Mouse (Mus musculus) embryonic facial prominence, embryonic 13.5 days (tissue): ENCODE data around the gene Tril. TPM values are rescaled to one million over a fixed set of nuclear protein-coding genes. Genes with fewer than 3 reads are reported as not detected.

Experiments used
- ATAC-seq: fragments of 200-750 bp; cut with Nextera tagmentation; 2 replicates; pipeline ENCODE4 v1.8.0; 2017; ENCODE audit warnings: low read depth; ENCODE audit not compliant: insufficient number of reproducible peaks, insufficient read depth, low FRiP score, low TSS enrichment
- H3K27ac ChIP-seq: fragments of 300-500 bp; sonication (generic); 2 replicates; pipeline ENCODE4 v1.5.1; 2015; ENCODE audit warnings: moderate library complexity, mild to moderate bottlenecking, inconsistent platforms
- H3K27me3 ChIP-seq: fragments of 300-500 bp; sonication (generic); 2 replicates; pipeline ENCODE4 v1.6.1; 2015; ENCODE audit warnings: mild to moderate bottlenecking, inconsistent platforms
- H3K36me3 ChIP-seq: fragments of 300-500 bp; sonication (generic); 2 replicates; pipeline ENCODE4 v1.6.1; 2015; ENCODE audit warnings: mild to moderate bottlenecking, inconsistent platforms
- H3K4me1 ChIP-seq: fragments of 300-500 bp; sonication (generic); 2 replicates; pipeline ENCODE4 v1.6.1; 2015; ENCODE audit warnings: inconsistent platforms
- H3K4me2 ChIP-seq: fragments of 300-500 bp; sonication (generic); 2 replicates; pipeline ENCODE4 v1.6.1; 2015; ENCODE audit warnings: moderate library complexity, mild to moderate bottlenecking, inconsistent platforms
- H3K4me3 ChIP-seq: fragments of 300-500 bp; sonication (generic); 2 replicates; pipeline ENCODE4 v1.5.1; 2015; ENCODE audit warnings: mild to moderate bottlenecking, inconsistent platforms
- H3K9ac ChIP-seq: fragments of 300-500 bp; sonication (generic); 2 replicates; pipeline ENCODE4 v1.6.1; 2015; ENCODE audit warnings: mild to moderate bottlenecking, inconsistent platforms
- H3K9me3 ChIP-seq: fragments of 300-500 bp; sonication (generic); 2 replicates; pipeline ENCODE4 v1.6.1; 2016; ENCODE audit warnings: inconsistent platforms
- WGBS: fragments of 180-500 bp; shearing (Covaris S2); methylation state at CpG from one replicate; pipeline ENCODE4 v1.1.7; 2015; ENCODE audit warnings: mixed read lengths; 5-methylcytosine and 5-hydroxymethylcytosine counted together
- polyA plus RNA-seq: library from polyadenylated mRNA; unstranded; fragments of >200 nt; fragmentation: Nextera tagmentation; extraction: Ambion mirVana; gene quantifications from 2 replicates; pipeline ENCODE4 v1.2.1, GENCODE M21; 2015

Tril gene
- polyA plus RNA-seq, 1 experiment from 2014 or later: 58.7 TPM

DNA sequence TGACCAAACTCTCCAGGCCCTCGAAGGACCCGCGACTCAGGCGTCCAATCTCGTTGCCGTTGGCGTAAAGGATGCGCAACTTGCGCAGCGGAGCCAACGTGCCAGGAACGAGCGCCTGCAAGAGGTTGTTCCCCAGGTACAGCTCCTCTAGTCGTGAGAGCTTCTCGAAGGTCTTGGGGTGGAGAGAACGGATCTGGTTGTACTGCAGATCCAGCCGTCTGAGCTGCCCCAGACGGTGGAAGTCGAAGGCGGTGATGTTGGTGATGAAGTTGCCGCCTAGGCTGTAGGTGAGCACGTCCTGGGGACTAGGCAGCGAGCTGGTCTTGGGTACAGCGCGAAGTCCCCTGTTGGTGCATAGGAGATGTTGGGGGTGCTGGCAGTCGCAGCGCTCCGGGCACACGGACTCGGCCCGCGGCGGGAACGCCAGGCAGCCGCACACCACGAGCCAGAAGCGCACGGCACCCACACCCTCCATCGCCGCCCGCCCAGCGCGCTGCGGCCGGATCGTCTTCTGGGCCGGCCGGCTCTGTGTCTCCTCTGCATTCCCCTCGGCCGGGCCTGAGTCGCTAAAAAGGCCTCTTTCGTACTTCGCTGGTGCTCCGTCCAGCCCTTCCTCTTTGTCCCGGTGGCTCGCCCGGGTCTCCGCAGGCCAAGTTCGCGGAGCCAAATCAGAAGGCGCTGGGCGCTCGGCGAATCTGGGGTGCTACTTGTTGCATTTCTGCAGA, 707 bp downstream of the Tril start:
- Histone ChIP-seq H3K4me3 (peak overlapping the region; percentile 63), H3K9ac (peak overlapping the region; percentile 89), H3K9me3 (no peaks in the 10 kb centered on the region), H3K4me2 (peak overlapping the region; percentile 94), H3K36me3 (peaks cover 5% of the 10 kb centered on the region; the same call in 1 of the 2 replicates), H3K27me3 (peaks cover 4% of the 10 kb centered on the region), H3K4me1 (peaks cover 56% of the 10 kb centered on the region), H3K27ac (peak overlapping the region; percentile 98)
- under 1% methylated on average over 62 of the region's 64 CpGs for WGBS
- no peak for ATAC-seq

DNA sequence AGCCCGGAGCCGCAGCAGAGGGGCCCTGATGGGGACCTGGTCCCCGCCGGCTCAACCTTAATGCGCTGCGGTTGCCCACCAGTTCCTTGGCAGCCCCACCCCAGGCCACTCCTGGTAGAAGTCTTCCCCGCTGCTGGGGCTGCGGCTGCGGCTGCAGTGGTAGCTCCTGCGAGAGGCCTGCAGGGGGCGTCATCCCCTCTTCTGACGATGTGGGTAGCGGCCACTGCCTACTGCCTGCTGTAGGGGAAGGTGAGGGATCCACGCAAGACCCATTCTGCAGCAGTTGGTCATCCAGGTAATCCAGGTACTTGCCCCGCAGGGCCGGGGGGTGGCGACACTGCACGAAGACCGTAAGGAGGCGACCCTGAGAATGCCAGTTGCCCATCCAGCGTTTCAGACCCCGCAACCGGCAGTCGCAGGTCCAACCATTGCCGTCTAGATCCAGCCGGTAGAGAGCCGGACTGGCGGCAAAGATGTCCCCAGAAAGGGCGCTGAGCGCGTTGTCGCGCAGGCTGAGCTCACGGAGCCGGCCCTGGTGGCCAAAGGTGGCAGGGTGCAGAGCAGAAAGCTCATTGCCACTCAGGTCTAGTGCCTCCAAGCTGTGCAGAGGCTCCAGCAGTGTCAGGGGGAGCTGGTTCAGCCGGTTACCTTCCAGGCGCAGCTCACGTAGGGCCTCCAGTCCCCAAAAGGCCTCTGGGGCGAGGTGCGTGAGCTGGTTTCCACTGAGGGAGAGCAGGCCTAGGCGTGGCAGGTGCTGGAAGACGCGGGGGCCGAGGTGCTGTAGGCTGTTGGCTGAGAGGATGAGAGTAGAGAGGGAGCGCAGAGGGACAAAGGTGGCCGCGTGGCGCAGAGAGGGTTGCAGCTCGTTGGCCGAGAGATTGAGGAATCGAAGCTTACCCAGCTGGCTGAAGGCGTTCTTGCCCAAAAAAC, 1.6 kb downstream of the Tril start:
- Histone ChIP-seq H3K9ac (peak overlapping the region; percentile 89), H3K27me3 (peaks cover 4% of the 10 kb centered on the region), H3K4me3 (peak overlapping the region; percentile 63), H3K9me3 (no peaks in the 10 kb centered on the region), H3K4me1 (peaks cover 56% of the 10 kb centered on the region), H3K27ac (peak overlapping the region; percentile 98), H3K36me3 (peaks cover 7% of the 10 kb centered on the region; the same call in 1 of the 2 replicates), H3K4me2 (peak overlapping the region; percentile 94)
- peak; percentile 37; the same call in 1 of the 2 replicates for ATAC-seq
- 3% methylated on average over 52 of the region's 52 CpGs for WGBS

DNA sequence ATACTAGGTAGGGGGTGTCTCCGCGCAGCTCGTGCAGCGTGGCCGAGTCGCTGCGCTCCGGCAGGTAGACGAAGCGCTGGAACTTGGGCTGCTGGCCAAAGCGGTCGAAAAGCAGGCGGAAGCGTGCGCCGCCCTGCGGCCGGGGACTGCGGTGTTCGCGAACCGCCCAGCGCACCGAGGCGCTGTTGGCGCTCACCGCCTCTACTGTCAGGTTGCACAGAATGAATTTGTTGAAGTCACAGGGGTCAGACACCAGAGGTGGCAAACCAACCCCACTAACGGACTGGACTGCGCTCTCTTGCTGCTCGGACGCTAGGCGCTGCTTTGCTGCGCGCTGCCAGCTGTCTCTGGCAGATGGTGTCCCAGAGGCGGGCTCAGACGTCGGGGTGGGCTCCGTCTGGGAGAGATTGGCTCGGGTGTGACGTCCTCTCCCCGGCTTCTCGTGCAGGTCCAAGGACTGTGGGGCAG, 2.3 kb downstream of the Tril start:
- H3K4me2 ChIP-seq: peak overlapping the region; percentile 94
- peak; percentile 40; the same call in 1 of the 2 replicates for ATAC-seq
- WGBS: under 1% methylated on average over 42 of the region's 42 CpGs
- peaks cover 4% of the 10 kb centered on the region for H3K27me3 ChIP-seq
- peak overlapping the region; percentile 89 for H3K9ac ChIP-seq
- H3K9me3 ChIP-seq: no peaks in the 10 kb centered on the region
- peaks cover 7% of the 10 kb centered on the region; the same call in 1 of the 2 replicates for H3K36me3 ChIP-seq
- H3K27ac ChIP-seq: peak overlapping the region; percentile 98
- peak overlapping the region; percentile 63 for H3K4me3 ChIP-seq
- peaks cover 61% of the 10 kb centered on the region for H3K4me1 ChIP-seq

DNA sequence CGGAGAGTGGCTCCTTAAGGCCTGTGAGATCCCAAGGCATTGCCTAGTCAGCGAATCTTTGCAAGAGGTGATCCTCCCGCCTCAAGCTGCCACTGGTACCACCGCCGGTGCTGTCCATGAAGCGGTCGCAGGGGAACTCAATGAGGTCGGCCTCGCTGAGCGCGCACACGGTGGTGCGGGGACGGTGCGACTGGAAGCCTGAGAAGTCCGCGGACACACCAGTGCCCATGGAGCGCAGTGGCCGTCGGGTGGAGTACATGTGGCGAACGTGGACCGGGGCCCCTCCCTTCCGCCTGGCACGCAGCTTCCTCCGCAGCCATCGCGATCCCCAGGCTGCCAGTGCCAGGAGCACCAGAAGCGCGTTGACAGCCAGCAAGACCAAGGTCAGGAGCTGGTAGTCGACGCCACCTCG, 2.9 kb downstream of the Tril start:
- ATAC-seq: no peak
- Histone ChIP-seq H3K4me2 (peak overlapping the region; percentile 94), H3K9me3 (no peaks in the 10 kb centered on the region), H3K27ac (peak overlapping the region; percentile 98), H3K9ac (peak overlapping the region; percentile 89), H3K27me3 (peaks cover 4% of the 10 kb centered on the region), H3K4me1 (peaks cover 61% of the 10 kb centered on the region), H3K4me3 (peak overlapping the region; percentile 63), H3K36me3 (peaks cover 7% of the 10 kb centered on the region; the same call in 1 of the 2 replicates)
- WGBS: 10% methylated on average over 33 of the region's 33 CpGs

DNA sequence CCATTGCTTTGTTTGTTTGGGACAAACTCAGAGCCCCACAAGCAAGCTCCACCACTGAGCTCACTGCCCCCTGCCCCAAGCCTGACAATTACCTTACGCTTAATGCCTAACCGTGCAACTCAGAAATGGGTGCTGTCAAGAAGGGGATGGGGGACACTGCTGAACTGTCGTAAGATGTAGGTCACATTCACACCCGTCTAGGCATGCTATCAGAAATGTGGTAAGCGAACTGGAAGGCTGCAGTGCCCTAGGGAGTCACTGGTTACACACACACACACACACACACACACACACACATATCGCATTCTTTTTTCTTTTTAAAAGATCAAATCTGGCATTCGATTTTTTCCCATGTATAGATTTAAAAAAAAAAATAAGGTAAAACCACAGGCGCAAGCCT, 4.0 kb downstream of the Tril start:
- peaks cover 7% of the 10 kb centered on the region; the same call in 1 of the 2 replicates for H3K36me3 ChIP-seq
- H3K27ac ChIP-seq: no peak overlapping the region
- no peak overlapping the region for H3K9ac ChIP-seq
- no peak for ATAC-seq
- 59% methylated on average over 8 of the region's 8 CpGs for WGBS
- peaks cover 55% of the 10 kb centered on the region for H3K4me1 ChIP-seq
- H3K4me2 ChIP-seq: peak overlapping the region; percentile 94
- H3K27me3 ChIP-seq: peaks cover 4% of the 10 kb centered on the region
- H3K4me3 ChIP-seq: peak overlapping the region; percentile 63
- no peaks in the 10 kb centered on the region for H3K9me3 ChIP-seq

DNA sequence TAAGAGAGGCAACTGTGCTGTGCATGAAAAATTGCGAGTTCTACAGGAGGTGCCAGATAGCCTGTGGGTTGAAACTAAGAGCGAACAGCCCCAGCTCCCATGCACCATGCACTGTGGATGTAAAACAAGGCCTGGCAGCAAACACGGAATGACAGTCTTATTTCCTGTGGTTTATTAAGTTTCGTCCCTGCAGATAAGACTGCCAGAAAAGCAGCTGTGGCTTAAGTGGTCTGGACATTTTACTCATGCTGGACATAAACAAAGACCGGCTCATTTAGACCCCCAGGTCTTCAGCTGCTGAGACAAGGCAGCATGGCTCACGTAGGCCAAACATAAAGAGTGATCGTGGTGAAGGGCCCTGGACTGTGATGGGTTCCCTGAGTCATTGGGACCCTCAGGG, 4.9 kb downstream of the Tril start:
- H3K4me3 ChIP-seq: no peak overlapping the region
- 50% methylated on average over 7 of the region's 7 CpGs for WGBS
- H3K9ac ChIP-seq: no peak overlapping the region
- ATAC-seq: no peak
- H3K4me2 ChIP-seq: peak overlapping the region; percentile 36
- peaks cover 7% of the 10 kb centered on the region; the same call in 1 of the 2 replicates for H3K36me3 ChIP-seq
- H3K27me3 ChIP-seq: peaks cover 4% of the 10 kb centered on the region
- no peak overlapping the region for H3K27ac ChIP-seq
- no peaks in the 10 kb centered on the region for H3K9me3 ChIP-seq
- H3K4me1 ChIP-seq: peaks cover 48% of the 10 kb centered on the region

DNA sequence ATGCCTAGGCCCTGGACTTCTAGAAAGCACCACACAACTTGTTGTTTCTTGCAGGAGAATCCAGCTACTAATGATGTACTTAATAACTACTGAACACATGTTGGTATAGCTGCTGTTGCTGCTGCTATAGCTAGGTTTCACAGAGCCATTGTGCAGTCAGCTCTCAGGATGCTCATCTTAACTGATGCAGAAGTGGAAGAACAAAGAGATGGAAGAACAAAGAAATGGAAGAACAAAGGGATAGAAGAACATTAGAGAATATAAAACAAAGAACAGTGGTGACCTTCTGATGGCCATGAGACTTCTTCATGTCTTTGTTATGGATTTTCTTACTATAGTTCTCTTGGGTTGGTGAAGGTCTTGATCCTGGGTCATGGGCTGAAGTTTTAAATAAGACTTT, 6.4 kb downstream of the Tril start:
- no peak overlapping the region for H3K27ac ChIP-seq
- H3K4me2 ChIP-seq: no peak overlapping the region
- no peaks in the 10 kb centered on the region for H3K9me3 ChIP-seq
- no peak overlapping the region for H3K4me3 ChIP-seq
- no peak for ATAC-seq
- peaks cover 4% of the 10 kb centered on the region for H3K27me3 ChIP-seq
- H3K4me1 ChIP-seq: peaks cover 42% of the 10 kb centered on the region
- H3K36me3 ChIP-seq: peaks cover 7% of the 10 kb centered on the region; the same call in 1 of the 2 replicates
- H3K9ac ChIP-seq: no peak overlapping the region

DNA sequence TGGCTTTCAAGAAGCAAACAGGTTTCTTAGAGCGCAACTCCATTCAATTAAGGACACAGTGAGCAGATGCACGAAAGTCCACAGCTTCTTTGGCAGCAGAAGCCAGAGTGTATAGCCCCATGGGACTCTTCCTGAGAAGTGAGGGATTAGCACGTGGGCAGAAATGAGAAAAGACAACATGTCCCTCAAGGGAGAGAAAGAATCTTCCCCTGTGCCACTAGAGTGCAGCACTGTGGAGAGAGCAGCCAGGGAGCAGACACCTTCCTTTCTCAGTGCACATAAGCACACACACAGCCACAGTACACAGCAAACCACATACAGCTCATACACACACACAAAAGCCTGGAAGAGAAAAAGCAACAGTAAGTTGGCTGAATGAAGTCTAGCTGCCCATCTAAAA, 8.4 kb downstream of the Tril start:
- H3K9me3 ChIP-seq: no peaks in the 10 kb centered on the region
- peaks cover 23% of the 10 kb centered on the region for H3K4me1 ChIP-seq
- no peak for ATAC-seq
- H3K9ac ChIP-seq: no peak overlapping the region
- peaks cover 5% of the 10 kb centered on the region; the same call in 1 of the 2 replicates for H3K36me3 ChIP-seq
- H3K4me2 ChIP-seq: no peak overlapping the region
- no peak overlapping the region for H3K27ac ChIP-seq
- no peaks in the 10 kb centered on the region for H3K27me3 ChIP-seq
- H3K4me3 ChIP-seq: no peak overlapping the region
- 64% methylated on average over 3 of the region's 3 CpGs for WGBS

DNA sequence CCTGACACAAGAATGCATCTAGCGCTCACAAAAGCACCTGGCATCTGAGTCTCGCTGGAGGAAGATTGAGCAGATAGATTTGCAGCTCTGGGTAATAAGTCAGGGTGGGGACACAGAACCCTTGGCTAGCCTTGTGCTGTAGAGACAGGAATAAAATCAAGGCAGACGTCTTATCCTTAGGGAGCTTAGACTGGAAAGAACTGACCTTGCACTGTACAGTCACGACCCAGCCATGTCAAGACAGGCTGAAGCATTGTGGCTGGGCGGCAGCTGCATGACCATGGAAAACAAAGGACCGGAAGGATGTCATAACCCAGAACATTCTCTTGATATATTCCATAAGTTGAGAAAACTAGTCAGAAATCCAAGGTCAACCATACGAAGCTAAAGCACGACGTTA, 11.8 kb downstream of the Tril start:
- H3K36me3 ChIP-seq: no peaks in the 10 kb centered on the region
- no peaks in the 10 kb centered on the region for H3K9me3 ChIP-seq
- no peak overlapping the region for H3K9ac ChIP-seq
- ATAC-seq: no peak
- H3K27me3 ChIP-seq: no peaks in the 10 kb centered on the region
- 74% methylated on average over 9 of the region's 9 CpGs for whole genome bisulfite sequencing
- no peak overlapping the region for H3K4me3 ChIP-seq
- H3K4me2 ChIP-seq: no peak overlapping the region
- H3K4me1 ChIP-seq: peaks cover 8% of the 10 kb centered on the region
- no peak overlapping the region for H3K27ac ChIP-seq

DNA sequence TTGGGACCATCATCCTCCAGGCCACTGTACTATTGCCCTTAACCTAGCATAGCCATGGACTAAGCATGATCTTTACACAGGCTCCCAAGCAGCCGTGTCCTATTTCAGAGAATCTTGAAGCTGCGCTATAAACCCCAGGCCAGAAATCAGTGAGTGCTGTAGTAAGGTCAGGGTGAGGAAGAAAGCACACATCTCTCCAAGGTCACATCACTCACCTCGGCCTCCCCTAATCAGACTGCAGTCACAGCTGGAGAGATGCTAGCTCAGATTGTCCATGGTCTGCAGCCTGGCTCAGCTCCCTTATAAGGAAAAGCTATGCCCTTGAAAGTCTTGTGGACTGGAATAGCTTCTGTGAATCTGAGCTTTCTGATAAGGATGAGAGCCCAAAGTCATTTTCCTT, 13.4 kb downstream of the Tril start:
- Histone ChIP-seq H3K27me3 (no peaks in the 10 kb centered on the region), H3K4me2 (no peak overlapping the region), H3K36me3 (no peaks in the 10 kb centered on the region), H3K4me1 (peaks cover 8% of the 10 kb centered on the region), H3K9ac (no peak overlapping the region), H3K4me3 (no peak overlapping the region), H3K27ac (no peak overlapping the region), H3K9me3 (no peaks in the 10 kb centered on the region)
- 77% methylated on average over 3 of the region's 3 CpGs for WGBS
- no peak for ATAC-seq

DNA sequence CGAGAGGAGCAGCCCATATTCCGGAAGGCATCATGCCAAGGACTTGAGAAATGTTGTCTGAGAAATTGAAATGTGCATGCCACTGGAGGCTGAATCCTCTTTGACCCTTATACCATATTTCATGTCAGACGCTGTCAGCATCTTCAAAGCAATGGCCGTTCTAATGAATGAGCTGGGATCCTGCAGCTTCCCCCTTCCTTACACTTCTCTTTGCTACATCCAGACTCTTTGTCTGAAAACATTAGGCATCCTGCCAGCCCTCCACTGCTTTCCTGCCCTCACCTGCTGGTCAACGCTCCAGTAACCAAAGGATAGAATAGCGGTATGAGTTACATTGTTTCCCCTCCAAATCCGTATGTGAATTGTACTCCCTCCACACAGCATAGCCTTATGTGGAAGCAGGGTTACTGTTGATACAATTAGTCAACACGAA, 14.0 kb downstream of the Tril start:
- Histone ChIP-seq H3K9me3 (no peaks in the 10 kb centered on the region), H3K4me3 (no peak overlapping the region), H3K36me3 (no peaks in the 10 kb centered on the region), H3K4me2 (no peak overlapping the region), H3K27me3 (no peaks in the 10 kb centered on the region), H3K27ac (no peak overlapping the region), H3K4me1 (peaks cover 14% of the 10 kb centered on the region), H3K9ac (no peak overlapping the region)
- no peak for ATAC-seq
- 71% methylated on average over 8 of the region's 8 CpGs for WGBS
